Comparison of ENCODE assay signal across 16 mouse cellular contexts in genomic region chr13:12033272-12033671, GRCm38 (mm10).
A peak's percentile ranks its signal among the peaks of the same experiment; 100 is the strongest.
DNase-seq lines count a peak whose midpoint lies in the region; ATAC-seq and TF ChIP-seq lines count a peak whose summit lies in the region.
"Had no signal": no experiment of that assay in that cellular context is flagged by ENCODE, and none has a peak within 500 bp of the region (broad histone marks: within the 10 kb centered on the region; RNA-seq: fewer than 3 reads in every experiment).

No protein-coding gene starts in this region.

- peak; percentile 62 for ATAC-seq in heart, embryonic 16.5 days (replicated peaks; ENCODE audit: extremely low read depth, insufficient read depth, low FRiP score)
- ATAC-seq: forebrain, embryonic 16.5 days; hindbrain, postnatal 0 days had no signal

- no peaks in the 10 kb centered on the region for H3K9me3 ChIP-seq in heart, embryonic 16.5 days (replicated peaks; ENCODE audit: control insufficient read depth, low read length)
- H3K9me3 ChIP-seq: embryonic facial prominence, embryonic 13.5 days; forebrain, embryonic 12.5 days; hindbrain, embryonic 13.5 days had no signal

- intact Hi-C loops in heart, adult 2 months (cut with DNase I): no loop called here
- intact Hi-C loops in heart, postnatal 36 days (cut with DNase I): no loop called here
- intact Hi-C loops in left cerebral cortex, postnatal 10 days (cut with DNase I): no loop called here

- peak overlapping the region; percentile 26 for H3K27ac ChIP-seq in heart, adult 2 months
- peak overlapping the region; percentile 83 for H3K27ac ChIP-seq in layer of hippocampus, adult 2 months
- H3K27ac ChIP-seq in heart, embryonic 16.5 days (ENCODE audit: low read length): peak overlapping the region; percentile 87
- H3K27ac ChIP-seq: embryonic facial prominence, embryonic 13.5 days; forebrain, embryonic 12.5 days; hindbrain, embryonic 13.5 days; hindbrain, postnatal 0 days had no signal

- no peaks in the 10 kb centered on the region for H3K27me3 ChIP-seq in heart, adult 2 months (ENCODE audit: control insufficient read depth, insufficient read depth, low read length)
- no peaks in the 10 kb centered on the region for H3K27me3 ChIP-seq in heart, embryonic 16.5 days (ENCODE audit: control insufficient read depth, insufficient read depth, low read length)
- H3K27me3 ChIP-seq: embryonic facial prominence, embryonic 13.5 days; forebrain, embryonic 12.5 days; hindbrain, embryonic 13.5 days had no signal

- H3K4me1 ChIP-seq in heart, adult 2 months (ENCODE audit: control insufficient read depth, insufficient read depth, low read length): peaks cover 13% of the 10 kb centered on the region
- H3K4me1 ChIP-seq in heart, embryonic 16.5 days (ENCODE audit: control insufficient read depth, insufficient read depth, low read length): peaks cover 70% of the 10 kb centered on the region
- H3K4me1 ChIP-seq: embryonic facial prominence, embryonic 13.5 days; forebrain, embryonic 12.5 days; hindbrain, embryonic 13.5 days had no signal

- no peak overlapping the region for H3K9ac ChIP-seq in heart, adult 2 months (ENCODE audit: low read depth, low read length)
- peak overlapping the region; percentile 41 for H3K9ac ChIP-seq in heart, embryonic 16.5 days (ENCODE audit: low read length)
- H3K9ac ChIP-seq: embryonic facial prominence, embryonic 13.5 days; forebrain, embryonic 12.5 days; hindbrain, embryonic 13.5 days had no signal

- H3K79me2 ChIP-seq in heart, adult 2 months (replicated peaks; ENCODE audit: control insufficient read depth, insufficient read depth, low read length): 0 out of 2 replicates have a peak, but pooled peaks cover 1% of the 10 kb centered on the region

- peaks cover 18% of the 10 kb centered on the region for H3K36me3 ChIP-seq in heart, adult 2 months (ENCODE audit: control insufficient read depth, insufficient read depth, low read length)
- no peaks in the 10 kb centered on the region for H3K36me3 ChIP-seq in heart, embryonic 16.5 days (ENCODE audit: control insufficient read depth, insufficient read depth)
- H3K36me3 ChIP-seq: embryonic facial prominence, embryonic 13.5 days; forebrain, embryonic 12.5 days; hindbrain, embryonic 13.5 days had no signal

- 0 out of 2 replicates have a peak, but pooled peaks have one; percentile 41 for TF ChIP-seq EP300 in heart, adult 2 months (IDR thresholded peaks at IDR 0.05; ENCODE audit: insufficient read depth, low read depth, low read length)

- peak overlapping the region; percentile 55 for H3K4me2 ChIP-seq in heart, embryonic 16.5 days (ENCODE audit: low read depth, low read length)
- H3K4me2 ChIP-seq: embryonic facial prominence, embryonic 13.5 days; forebrain, embryonic 12.5 days; hindbrain, embryonic 13.5 days had no signal

- no peak for TF ChIP-seq CTCF in heart, adult 2 months (IDR thresholded peaks at IDR 0.05)
- TF ChIP-seq CTCF in layer of hippocampus, adult 2 months (conservative IDR thresholded peaks at IDR 0.05): no peak

- TF ChIP-seq POLR2A in heart, adult 2 months (IDR thresholded peaks at IDR 0.05; ENCODE audit: insufficient read depth, low read depth, low read length): no peak

- 52% methylated on average over 5 of the region's 5 CpGs for WGBS in heart, adult 2 months
- 37% methylated on average over 5 of the region's 5 CpGs for WGBS in heart, embryonic 16.5 days

- DNase-seq in heart, adult 2 months: no peak
- no peak for DNase-seq in heart, postnatal 36 days
- DNase-seq in layer of hippocampus, adult 2 months (ENCODE audit: low spot score in 2 of 2): no peak
- no peak for DNase-seq in layer of hippocampus, postnatal 36 days
- no peak for DNase-seq in thymus, postnatal 25 days
- DNase-seq in left cerebral cortex, postnatal 10 days (ENCODE audit: extremely low spot score in 1 of 2, low spot score in 2 of 2): no peak
- DNase-seq: adrenal gland, postnatal 25 days; cerebellum, adult 9-11 months; gastrocnemius, postnatal 14 days; kidney, adult 18-20 months had no signal

- peak overlapping the region; percentile 23; the same call in 1 of the 2 replicates for H3K4me3 ChIP-seq in heart, adult 2 months
- no peak overlapping the region for H3K4me3 ChIP-seq in layer of hippocampus, adult 2 months
- H3K4me3 ChIP-seq in heart, embryonic 16.5 days (ENCODE audit: low read length): no peak overlapping the region
- H3K4me3 ChIP-seq: embryonic facial prominence, embryonic 13.5 days; forebrain, embryonic 12.5 days; hindbrain, embryonic 13.5 days had no signal

Comparison
In these comparisons a context has a peak if more than half of its experiments do, and no peak if none do; other contexts are left out.
1. H3K27ac ChIP-seq: peak in every context shown above with its lines; median percentile 87 in heart, embryonic 16.5 days; 83 in layer of hippocampus, adult 2 months; 26 in heart, adult 2 months.